Mouse (Mus musculus) large intestine, adult 2 months (tissue): ENCODE measurements around the gene Sp2. TPM values are rescaled to one million over a fixed set of nuclear protein-coding genes. Genes with fewer than 3 reads are reported as not detected.

Experiments used
- DNase-seq: peaks from one replicate; pipeline ENCODE4 v3.0.0-alpha.2; 2012; ENCODE audit warnings: low read depth, low spot score
- WGBS: fragments of 180-500 bp; shearing (Covaris S2); methylation state at CpG from one replicate; pipeline ENCODE4 v1.1.7; 2018; 5-methylcytosine and 5-hydroxymethylcytosine counted together
- polyA plus RNA-seq: library from polyadenylated mRNA; depleted of rRNA; stranded (reverse); fragments of >200 nt; gene quantifications from 2 replicates; pipeline ENCODE4 v1.2.3, GENCODE M21; 2012; rRNA removed

Sp2 gene
- 11.3 and 13.3 TPM in 2 replicates for polyA plus RNA-seq

GRCm38 (mm10) chr11:96982859-96983258 lies at the start of gene Sp2:
TSS of gene Sp2 (minus strand) at chr11:96982959.
- no peak for DNase-seq

GRCm38 (mm10) chr11:97032499-97032898 lies 49.7 kb upstream of the Sp2 start:
- WGBS: 98% methylated on average over 4 of the region's 4 CpGs
- no peak for DNase-seq

More at GRCm38 (mm10) chr11:96982859-96983258, at the start of gene Sp2:
- WGBS: 73% methylated on average over 7 of the region's 7 CpGs

GRCm38 (mm10) chr11:97031977-97032376 lies 49.2 kb upstream of the Sp2 start:
- WGBS: 85% methylated on average over 12 of the region's 12 CpGs
- no peak for DNase-seq

- DNase-seq: no peak
- WGBS: 9% methylated on average over 15 of the region's 15 CpGs
Measured at GRCm38 (mm10) chr11:97030426-97030825, 47.7 kb upstream of the Sp2 start.

GRCm38 (mm10) chr11:97029686-97030417 lies 47.1 kb upstream of the Sp2 start, which contains the start of gene Scrn2:
TSS of gene Scrn2 (plus strand) at chr11:97029938.
- 1% methylated on average over 25 of the region's 25 CpGs for WGBS
- peak; percentile 70 for DNase-seq

- WGBS: 6% methylated on average over 17 of the region's 17 CpGs
- peak; percentile 62 for DNase-seq
Measured at GRCm38 (mm10) chr11:97025721-97026344, 43.1 kb upstream of the Sp2 start.

GRCm38 (mm10) chr11:97024977-97025376 lies 42.2 kb upstream of the Sp2 start:
- DNase-seq: no peak
- 56% methylated on average over 10 of the region's 10 CpGs for WGBS

GRCm38 (mm10) chr11:97021873-97022484 lies 39.2 kb upstream of the Sp2 start:
- WGBS: under 1% methylated on average over 50 of the region's 50 CpGs
- no peak for DNase-seq

- no peak for DNase-seq
- WGBS: 1% methylated on average over 27 of the region's 27 CpGs
Measured at GRCm38 (mm10) chr11:97021121-97021765, 38.5 kb upstream of the Sp2 start.

GRCm38 (mm10) chr11:97019345-97019708 lies 36.6 kb upstream of the Sp2 start:
- 24% methylated on average over 13 of the region's 13 CpGs for WGBS
- DNase-seq: no peak

- WGBS: 3% methylated on average over 67 of the region's 68 CpGs
- DNase-seq: no peak
Measured at GRCm38 (mm10) chr11:97018583-97019344, 36.0 kb upstream of the Sp2 start.

GRCm38 (mm10) chr11:97017696-97018582 lies 35.2 kb upstream of the Sp2 start:
- no peak for DNase-seq
- WGBS: 7% methylated on average over 36 of the region's 36 CpGs

- WGBS: 28% methylated on average over 8 of the region's 8 CpGs
- DNase-seq: no peak
Measured at GRCm38 (mm10) chr11:97013121-97013670, 30.4 kb upstream of the Sp2 start, which contains the start of gene Sp6. TSS of gene Sp6 (plus strand) at chr11:97013394.

- WGBS: 59% methylated on average over 8 of the region's 8 CpGs
- no peak for DNase-seq
Measured at GRCm38 (mm10) chr11:97009198-97009790, 26.5 kb upstream of the Sp2 start.

- 60% methylated on average over 9 of the region's 9 CpGs for WGBS
- no peak for DNase-seq
Measured at GRCm38 (mm10) chr11:97007093-97007794, 24.5 kb upstream of the Sp2 start.

GRCm38 (mm10) chr11:97003170-97003569 lies 20.4 kb upstream of the Sp2 start:
- 44% methylated on average over 5 of the region's 5 CpGs for WGBS

GRCm38 (mm10) chr11:96997380-96997956 lies 14.7 kb upstream of the Sp2 start:
- DNase-seq: no peak
- WGBS: 12% methylated on average over 30 of the region's 30 CpGs

More at GRCm38 (mm10) chr11:97003170-97003569, 20.4 kb upstream of the Sp2 start:
- DNase-seq: no peak
